Mouse (Mus musculus) layer of hippocampus, adult 11-12 months (tissue): ENCODE results near the gene Pcsk1n.

ENCODE experiments used
- DNase-seq: peaks from one replicate; pipeline ENCODE4 v3.0.0; 2022; ENCODE audit warnings: low spot score

Gene Pcsk1n

GRCm38 (mm10) chrX:7947108-7947899, 27.7 kb downstream of the Pcsk1n start, which contains the start of gene Hdac6:
TSS of gene Hdac6 (minus strand) at chrX:7947889.
- DNase-seq, result no peak

DNA sequence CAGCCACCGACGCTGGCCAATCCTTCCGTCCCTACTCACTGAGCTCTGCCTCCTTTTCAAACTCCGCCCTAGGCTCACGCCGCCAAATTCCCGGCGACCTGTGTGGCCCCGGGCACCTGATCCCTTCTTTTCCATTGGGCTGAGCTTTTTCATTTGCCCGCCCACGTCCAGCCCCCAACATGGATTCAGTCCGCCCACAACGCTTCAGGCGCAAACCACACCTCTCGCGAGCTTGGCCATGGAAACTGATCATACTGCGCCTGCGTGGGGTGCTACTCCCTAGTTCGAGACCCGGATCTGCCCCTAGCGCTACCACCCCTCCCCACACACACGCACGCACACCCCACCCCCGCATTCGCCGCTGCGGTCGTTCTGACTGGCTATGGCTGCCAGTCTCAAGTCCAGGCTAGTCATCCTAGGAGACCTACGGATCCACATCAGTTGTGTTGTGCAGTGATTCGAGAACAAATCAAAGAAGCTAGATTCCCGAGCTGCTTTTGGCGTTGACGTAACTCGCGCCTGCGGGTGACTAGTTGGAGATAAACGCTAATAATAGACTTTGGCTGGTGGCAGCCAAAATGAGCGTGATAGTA, 28.4 kb downstream of the Pcsk1n start:
- DNase-seq, result peak; percentile 95

GRCm38 (mm10) chrX:7950091-7950490, 30.5 kb downstream of the Pcsk1n start:
- no peak for DNase-seq

DNA sequence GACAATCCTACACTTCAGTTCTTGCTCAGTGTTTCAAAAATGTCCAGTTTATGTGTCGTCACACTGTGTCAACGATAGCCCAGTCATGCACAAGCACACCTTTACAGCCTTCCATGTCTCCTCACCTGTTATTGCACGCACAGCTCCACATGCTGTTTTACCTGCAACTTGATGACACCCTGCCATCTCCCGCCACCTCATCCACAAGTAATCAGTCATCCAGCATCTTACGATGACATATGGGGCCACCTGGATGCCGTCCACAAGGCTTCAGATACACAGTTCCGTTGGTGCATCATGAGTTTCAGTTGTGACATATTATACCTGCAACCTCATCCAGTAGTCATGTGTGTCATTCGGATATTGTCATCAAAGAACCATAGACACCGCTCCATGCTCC, 39.2 kb downstream of the Pcsk1n start:
- DNase-seq, result no peak

GRCm38 (mm10) chrX:7963829-7964626, 44.4 kb downstream of the Pcsk1n start:
- DNase-seq, result no peak

DNA sequence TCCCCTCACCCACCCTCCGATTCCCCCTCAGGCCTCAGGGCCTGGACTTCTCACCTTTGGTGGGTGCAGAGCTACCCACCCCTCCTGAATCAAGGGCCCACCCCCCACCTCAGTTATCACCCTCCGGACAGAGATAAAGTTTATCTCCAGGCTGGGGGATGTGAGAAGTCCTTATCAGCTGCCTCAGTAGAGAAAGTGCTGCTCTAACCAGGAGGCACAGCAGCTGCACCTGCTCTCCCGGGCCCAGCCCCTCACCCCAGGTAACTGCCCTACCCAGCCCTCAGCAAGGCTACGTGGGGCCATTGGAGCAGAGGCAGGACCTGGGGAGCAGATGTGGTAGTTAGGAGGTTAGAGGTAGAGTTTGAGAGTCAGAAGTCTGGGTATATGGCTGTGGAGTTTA, 46.5 kb downstream of the Pcsk1n start:
- no peak for DNase-seq

GRCm38 (mm10) chrX:7967596-7968201, 48.1 kb downstream of the Pcsk1n start:
- DNase-seq, result no peak

DNA sequence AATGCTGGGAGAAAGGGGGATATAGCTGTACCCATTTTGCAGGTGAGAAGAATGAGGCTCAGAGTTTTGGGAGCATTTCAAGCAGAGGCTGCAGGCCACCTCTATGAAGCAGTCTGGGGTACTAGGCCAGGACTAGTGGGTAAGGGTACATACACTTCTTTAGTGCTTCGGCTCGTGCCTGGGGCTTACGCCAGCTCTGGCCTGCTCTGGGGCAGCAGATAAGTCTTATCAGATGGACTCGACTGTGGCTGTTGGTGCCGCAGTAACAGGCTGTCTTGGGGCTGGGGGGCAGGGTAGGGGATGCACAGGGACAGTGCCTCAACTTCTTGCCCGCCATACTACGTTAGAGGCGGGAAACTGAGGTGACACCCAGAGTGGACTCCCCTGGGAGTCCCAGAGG, 48.6 kb downstream of the Pcsk1n start:
- DNase-seq, result no peak

DNA sequence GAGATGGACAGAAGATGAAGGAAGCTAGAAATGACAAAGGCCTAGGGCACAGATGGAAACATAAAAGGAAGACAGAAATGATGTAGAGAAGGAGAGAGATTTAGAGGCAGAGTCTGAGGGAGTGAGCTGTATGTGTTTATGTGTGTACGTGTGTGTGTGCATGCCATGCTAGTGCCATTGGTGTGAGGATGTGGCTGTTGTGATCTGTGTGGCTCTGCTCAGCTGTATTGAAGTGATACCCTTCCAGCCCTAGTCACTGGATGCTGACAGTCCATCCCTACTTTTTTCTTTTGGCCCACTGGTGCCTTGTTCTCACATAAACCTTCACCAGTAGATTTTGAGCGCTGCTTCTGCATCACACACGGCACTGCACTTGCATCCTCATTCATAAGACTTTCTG, 49.3 kb downstream of the Pcsk1n start:
- no peak for DNase-seq

DNA sequence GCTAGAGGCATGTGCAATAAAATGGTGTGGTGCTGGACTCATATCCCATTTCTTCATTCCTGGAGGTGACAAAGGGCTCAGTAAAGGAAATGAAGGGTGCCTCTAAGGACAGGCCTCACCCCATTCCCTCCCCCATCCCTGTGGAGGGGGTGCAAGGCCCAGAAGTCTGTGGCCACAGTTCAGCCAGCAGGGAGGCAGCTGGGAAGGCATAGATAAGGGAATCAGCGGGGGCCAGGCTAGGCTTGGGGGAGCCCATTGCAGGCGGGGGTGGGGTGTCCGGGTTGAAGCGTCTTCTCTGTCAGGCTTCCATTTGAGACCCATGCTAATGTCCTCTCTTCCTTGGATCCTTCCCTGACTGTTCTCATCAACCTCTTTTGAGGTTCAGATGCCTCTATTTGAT, 51.7 kb downstream of the Pcsk1n start:
- DNase-seq, result no peak
